Mouse (Mus musculus): ENCODE measurements around the gene Cntnap1.

The Cntnap1 gene

GRCm38 (mm10) chr11:101170811-101171610, 688 bp downstream of the Cntnap1 start, which contains the start of gene Plekhh3:
Plekhh3 (minus strand) TSS chr11:101171351.
- DNase-seq = peak; percentile 92

DNA sequence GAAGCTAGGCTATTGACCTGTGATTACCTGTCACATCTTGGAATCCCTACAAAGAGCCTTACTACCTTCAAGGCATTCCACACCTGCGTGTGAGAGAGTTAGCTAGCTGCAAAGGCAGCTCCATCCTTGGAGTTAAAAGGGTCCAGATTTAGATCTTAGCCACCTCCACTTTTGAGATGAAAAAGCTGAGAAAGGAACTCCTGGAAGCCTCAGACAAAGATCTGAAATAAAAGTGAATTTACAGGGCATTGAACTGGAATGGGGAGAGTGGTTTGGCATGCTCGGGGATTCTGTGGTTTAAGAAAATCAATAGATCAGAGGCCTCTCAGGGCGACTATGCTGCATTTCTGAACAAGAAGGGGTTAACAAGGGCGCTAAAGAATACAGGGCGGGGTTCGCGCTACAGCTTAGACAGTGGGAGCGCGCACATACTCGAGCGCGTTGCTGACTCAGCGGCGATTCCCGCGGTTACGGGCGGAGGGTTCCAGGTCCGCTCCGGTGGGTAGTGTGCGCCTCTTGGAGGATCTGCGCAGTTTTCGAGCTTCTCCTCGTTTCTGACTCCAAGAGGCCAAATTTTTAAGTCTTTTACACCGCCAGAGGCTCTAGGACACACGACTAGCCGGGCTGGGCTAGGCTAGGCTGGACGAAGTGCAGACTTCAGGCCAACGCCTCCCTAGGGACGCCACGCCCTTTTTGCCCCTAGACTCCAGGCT, 1.6 kb downstream of the Cntnap1 start:
- DNase-seq = peak; percentile 78

- DNase-seq = no peak
Measured at GRCm38 (mm10) chr11:101172434-101172815, 2.1 kb downstream of the Cntnap1 start.

GRCm38 (mm10) chr11:101173112-101173511, 2.8 kb downstream of the Cntnap1 start:
- peak; percentile 84 for DNase-seq

- peak; percentile 85 for DNase-seq
Measured at GRCm38 (mm10) chr11:101173631-101174388, 3.5 kb downstream of the Cntnap1 start.

- DNase-seq = no peak
Measured at GRCm38 (mm10) chr11:101174389-101174745, 4.0 kb downstream of the Cntnap1 start.

DNA sequence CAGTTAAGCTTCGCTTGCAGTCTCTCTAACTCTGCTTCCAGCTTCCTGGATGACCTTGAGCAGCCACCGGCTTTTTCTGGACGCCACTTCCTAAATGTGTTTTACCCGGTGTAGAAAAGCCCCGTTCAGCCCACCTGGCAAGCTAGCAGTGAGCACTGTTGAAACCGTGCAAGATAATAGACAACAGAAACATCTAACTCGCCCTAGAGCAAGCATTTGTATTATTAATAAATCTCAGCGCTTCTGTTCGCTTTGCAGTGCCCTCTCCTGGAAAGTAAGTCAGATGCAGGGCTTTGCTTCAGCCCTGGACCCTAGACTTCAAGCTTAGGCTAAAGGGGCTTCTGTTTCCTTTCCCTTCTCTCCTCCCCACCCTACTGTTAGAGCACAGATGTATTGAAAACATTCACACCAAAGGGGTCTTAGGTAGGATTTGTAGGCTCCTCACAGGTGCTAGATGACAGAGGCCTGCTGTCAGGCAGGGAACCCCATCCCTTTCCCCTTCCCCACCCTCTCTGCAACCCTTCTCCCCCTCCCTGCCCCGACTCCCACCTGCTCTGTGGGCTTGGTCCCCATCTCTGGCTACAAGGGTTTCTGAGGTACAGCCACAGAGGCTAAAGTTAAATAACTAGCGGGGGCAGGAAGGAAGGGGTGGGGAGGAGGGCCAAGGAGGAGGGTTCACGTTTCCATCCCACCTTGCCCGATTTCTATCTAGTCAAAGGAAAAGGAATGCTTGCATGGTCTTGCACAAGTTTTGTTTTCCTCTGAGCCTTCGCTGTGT, 4.7 kb downstream of the Cntnap1 start, which contains the start of gene Ccr10:
Gene Ccr10, minus strand, starts transcription at position 593 of the 778 bp plus-strand sequence.
- peak; percentile 42 for DNase-seq

- DNase-seq = no peak
Measured at GRCm38 (mm10) chr11:101175636-101176116, 5.4 kb downstream of the Cntnap1 start.

GRCm38 (mm10) chr11:101176117-101176691, 5.9 kb downstream of the Cntnap1 start:
- no peak for DNase-seq

GRCm38 (mm10) chr11:101176933-101177773, 6.8 kb downstream of the Cntnap1 start:
- peak; percentile 68 for DNase-seq

DNA sequence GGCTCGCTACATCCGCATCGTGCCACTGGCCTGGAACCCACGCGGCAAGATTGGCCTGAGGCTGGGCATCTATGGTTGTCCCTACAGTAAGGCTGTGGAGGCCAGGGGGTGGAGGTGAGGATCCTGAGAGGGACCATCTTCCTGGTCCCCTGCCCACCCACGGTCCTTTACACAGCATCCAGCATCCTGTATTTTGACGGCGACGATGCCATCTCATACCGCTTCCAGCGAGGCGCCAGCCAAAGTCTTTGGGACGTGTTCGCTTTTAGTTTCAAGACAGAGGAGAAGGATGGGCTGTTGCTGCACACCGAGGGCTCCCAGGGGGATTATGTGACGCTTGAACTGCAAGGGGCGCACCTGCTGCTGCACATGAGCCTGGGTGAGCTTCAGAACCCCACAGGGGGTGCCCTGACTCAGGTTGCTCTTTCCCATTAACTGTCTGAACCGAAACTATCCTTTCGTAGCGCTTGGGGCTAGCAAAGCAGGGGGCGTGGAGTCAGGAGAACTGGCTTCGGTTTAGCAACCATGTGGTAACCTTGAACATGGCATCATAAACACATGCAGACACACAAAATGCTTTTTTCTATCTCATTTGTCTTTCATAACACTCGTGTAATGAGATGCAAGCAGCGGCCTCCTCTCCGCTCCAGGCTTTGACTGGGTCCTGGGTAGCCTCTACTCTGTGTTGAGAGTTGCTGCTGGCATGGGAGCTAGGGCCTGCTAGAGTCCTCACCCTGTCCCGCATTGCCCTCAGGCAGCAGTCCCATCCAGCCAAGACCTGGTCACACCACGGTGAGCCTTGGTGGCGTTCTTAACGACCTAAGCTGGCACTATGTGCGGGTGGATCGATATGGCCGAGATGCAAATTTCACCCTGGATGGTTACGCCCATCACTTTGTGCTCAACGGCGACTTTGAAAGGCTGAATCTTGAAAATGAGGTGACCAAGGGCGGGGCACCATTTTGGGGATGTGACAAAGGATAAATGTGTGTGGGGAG, 8.0 kb downstream of the Cntnap1 start:
- DNase-seq = no peak

DNA sequence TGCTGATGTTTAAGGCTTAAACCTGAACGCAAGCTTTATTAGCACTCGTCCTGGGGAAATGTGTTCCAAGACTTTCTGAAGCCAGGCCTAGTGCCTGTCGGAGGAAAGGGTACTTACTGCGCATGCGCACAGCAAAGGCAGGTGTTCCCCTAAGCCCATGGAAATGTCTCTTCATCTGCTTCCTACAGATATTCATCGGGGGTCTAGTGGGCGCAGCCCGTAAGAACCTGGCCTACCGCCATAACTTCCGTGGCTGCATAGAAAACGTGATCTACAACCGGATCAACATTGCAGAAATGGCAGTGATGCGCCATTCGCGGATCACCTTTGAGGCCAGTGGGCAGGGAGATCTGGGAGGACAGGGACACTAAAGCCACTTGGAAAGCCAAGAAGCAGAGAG, 9.0 kb downstream of the Cntnap1 start:
- DNase-seq = no peak

GRCm38 (mm10) chr11:101180261-101180660, 9.9 kb downstream of the Cntnap1 start:
- no peak for DNase-seq

- peak; percentile 68 for DNase-seq
Measured at GRCm38 (mm10) chr11:101180846-101181740, 10.8 kb downstream of the Cntnap1 start.

DNA sequence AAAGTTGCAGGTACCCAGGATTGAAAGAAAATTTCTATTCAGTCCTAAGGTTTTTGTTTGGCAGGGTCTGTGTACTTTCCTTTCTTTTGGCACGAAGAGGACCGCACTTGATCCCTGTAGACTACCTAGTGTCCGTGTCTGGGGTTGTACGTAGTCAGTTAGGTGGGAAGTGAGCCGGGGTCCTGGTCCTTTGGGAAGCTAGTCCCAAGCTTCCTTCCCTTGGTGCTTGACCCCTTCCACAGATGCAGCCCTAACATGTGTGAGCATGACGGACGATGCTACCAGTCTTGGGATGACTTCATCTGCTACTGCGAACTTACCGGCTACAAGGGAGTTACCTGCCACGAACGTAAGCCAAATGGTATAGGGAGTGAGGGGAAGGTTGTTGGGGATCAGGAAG, 11.6 kb downstream of the Cntnap1 start:
- DNase-seq = no peak

- DNase-seq = no peak
Measured at GRCm38 (mm10) chr11:101182771-101183517, 12.6 kb downstream of the Cntnap1 start.

DNA sequence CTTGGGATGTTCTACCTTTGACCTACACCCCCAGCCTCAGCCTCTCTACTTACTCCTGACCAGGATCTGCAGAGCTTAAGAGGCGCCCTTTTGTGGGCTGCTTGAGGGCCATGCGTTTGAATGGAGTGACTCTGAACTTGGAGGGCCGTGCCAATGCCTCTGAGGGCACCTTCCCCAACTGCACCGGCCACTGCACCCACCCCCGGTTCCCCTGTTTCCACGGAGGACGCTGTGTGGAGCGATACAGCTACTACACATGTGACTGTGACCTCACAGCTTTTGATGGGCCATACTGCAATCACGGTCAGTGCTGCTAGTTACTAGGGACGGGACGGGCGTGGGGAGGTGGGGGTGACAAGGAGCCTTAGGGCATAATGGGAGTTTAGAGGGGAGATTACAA, 14.7 kb downstream of the Cntnap1 start:
- no peak for DNase-seq

GRCm38 (mm10) chr11:101185441-101185840, 15.1 kb downstream of the Cntnap1 start:
- no peak for DNase-seq

Data from kidney, adult 18-20 months (tissue).